ENCODE assay signal across 11 mouse cellular contexts in the genomic region with DNA sequence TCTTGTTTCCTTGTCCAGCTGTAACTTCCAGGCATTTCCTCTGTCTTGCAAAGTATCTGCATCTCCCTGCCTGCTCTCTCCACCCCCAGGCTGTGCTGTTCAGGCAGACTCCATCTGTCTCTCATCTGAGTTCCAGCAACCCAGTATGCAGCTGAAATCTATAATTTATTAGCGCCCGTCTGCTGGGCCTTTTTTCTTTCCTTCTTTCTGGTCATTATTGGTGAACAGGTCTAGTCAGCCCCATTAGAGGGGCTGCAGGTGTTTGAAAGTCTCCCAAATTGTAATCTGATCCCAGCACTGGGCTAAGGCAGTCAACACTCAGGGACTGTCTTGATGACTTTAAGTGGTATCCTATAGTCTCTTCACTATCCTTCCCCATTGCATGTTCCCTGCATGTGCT.
A peak's percentile ranks its signal among the peaks of the same experiment; 100 is the strongest.
DNase-seq lines count a peak whose midpoint lies in the region; ATAC-seq and TF ChIP-seq lines count a peak whose summit lies in the region.
"Had no signal": no experiment of that assay in that cellular context is flagged by ENCODE, and none has a peak within 500 bp of the region (broad histone marks: within the 10 kb centered on the region; RNA-seq: fewer than 3 reads in every experiment).

No protein-coding gene starts in this region.

- H3K4me1 ChIP-seq in hindbrain, embryonic 16.5 days (ENCODE audit: control insufficient read depth, insufficient read depth, low read depth, low read length) = no peaks in the 10 kb centered on the region; the same call in 1 of the 2 replicates
- H3K4me1 ChIP-seq in hindbrain, embryonic 13.5 days (replicated peaks) = peaks cover 15% of the 10 kb centered on the region; the same call in 1 of the 2 replicates
- peaks cover 3% of the 10 kb centered on the region for H3K4me1 ChIP-seq in ES-Bruce4 (ENCODE audit: control insufficient read depth, insufficient read depth, low read length)
- no peaks in the 10 kb centered on the region for H3K4me1 ChIP-seq in intestine, postnatal 0 days (replicated peaks; ENCODE audit: control insufficient read depth, insufficient read depth, low read length)

- no peak overlapping the region for H3K27ac ChIP-seq in hindbrain, embryonic 16.5 days (ENCODE audit: low read depth, low read length)
- H3K27ac ChIP-seq in hindbrain, embryonic 13.5 days = no peak overlapping the region
- H3K27ac ChIP-seq in ES-Bruce4 (ENCODE audit: insufficient read depth, low read length) = no peak overlapping the region
- no peak overlapping the region for H3K27ac ChIP-seq in intestine, postnatal 0 days (ENCODE audit: low read depth, low read length)

- no peak for TF ChIP-seq CTCF in ES-Bruce4 (IDR thresholded peaks at IDR 0.05; ENCODE audit: low read depth, low read length)
- TF ChIP-seq CTCF in intestine, postnatal 0 days (IDR thresholded peaks at IDR 0.05; ENCODE audit: low read depth) = no peak

- TF ChIP-seq POLR2A in ES-Bruce4 (IDR thresholded peaks at IDR 0.05; ENCODE audit: insufficient read depth, low read length) = no peak

- no peak overlapping the region for H3K4me2 ChIP-seq in hindbrain, embryonic 16.5 days (ENCODE audit: low read length)
- no peak overlapping the region for H3K4me2 ChIP-seq in hindbrain, embryonic 13.5 days
- no peak overlapping the region for H3K4me2 ChIP-seq in intestine, postnatal 0 days (replicated peaks; ENCODE audit: low read depth)

- WGBS in hindbrain, embryonic 16.5 days = 68% methylated on average over 2 of the region's 2 CpGs
- WGBS in hindbrain, embryonic 13.5 days = 73% methylated on average over 2 of the region's 2 CpGs
- 78% methylated on average over 2 of the region's 2 CpGs for WGBS in intestine, postnatal 0 days

- no peaks in the 10 kb centered on the region; the same call in 1 of the 2 replicates for H3K9me3 ChIP-seq in hindbrain, embryonic 16.5 days (ENCODE audit: control insufficient read depth, low read length)
- H3K9me3 ChIP-seq in hindbrain, embryonic 13.5 days = no peaks in the 10 kb centered on the region
- H3K9me3 ChIP-seq in ES-Bruce4 (replicated peaks; ENCODE audit: control insufficient read depth, insufficient read depth, low read length, poor library complexity, severe bottlenecking) = no peaks in the 10 kb centered on the region
- no peaks in the 10 kb centered on the region for H3K9me3 ChIP-seq in intestine, postnatal 0 days (ENCODE audit: control insufficient read depth)

- H3K4me3 ChIP-seq in hindbrain, embryonic 16.5 days (ENCODE audit: low read length) = no peak overlapping the region
- no peak overlapping the region for H3K4me3 ChIP-seq in hindbrain, embryonic 13.5 days
- H3K4me3 ChIP-seq in ES-Bruce4 (ENCODE audit: low read depth, low read length) = no peak overlapping the region
- H3K4me3 ChIP-seq in intestine, postnatal 0 days (ENCODE audit: low read depth, low read length) = no peak overlapping the region

- peak; percentile 42 for DNase-seq in cerebellum, adult 9-11 months
- no peak for DNase-seq in cerebellum, adult 8-10 months
- DNase-seq in forelimb bud, embryonic 11.5 days (ENCODE audit: low read depth, low spot score) = peak; percentile 61
- no peak for DNase-seq in heart, adult 9 months (ENCODE audit: low spot score in 2 of 2)
- DNase-seq: kidney, adult 9 months; thymus, adult 18-20 months had no signal

- no peaks in the 10 kb centered on the region for H3K36me3 ChIP-seq in hindbrain, embryonic 16.5 days (ENCODE audit: control insufficient read depth, insufficient read depth, low read length)
- H3K36me3 ChIP-seq in hindbrain, embryonic 13.5 days = no peaks in the 10 kb centered on the region
- H3K36me3 ChIP-seq in ES-Bruce4 (ENCODE audit: control insufficient read depth, insufficient read depth, low read length, poor library complexity, severe bottlenecking) = no peaks in the 10 kb centered on the region
- H3K36me3 ChIP-seq in intestine, postnatal 0 days (ENCODE audit: control insufficient read depth, insufficient read depth) = no peaks in the 10 kb centered on the region

- no peak overlapping the region for H3K9ac ChIP-seq in hindbrain, embryonic 16.5 days (ENCODE audit: low read depth, low read length)
- no peak overlapping the region for H3K9ac ChIP-seq in hindbrain, embryonic 13.5 days
- H3K9ac ChIP-seq in ES-Bruce4 (ENCODE audit: low read depth, poor library complexity, severe bottlenecking) = no peak overlapping the region
- no peak overlapping the region for H3K9ac ChIP-seq in intestine, postnatal 0 days (ENCODE audit: low read depth, low read length)

- TF ChIP-seq EP300 in ES-Bruce4 (IDR thresholded peaks at IDR 0.05; ENCODE audit: insufficient read depth, low read depth, low read length) = 0 out of 2 replicates have a peak, but pooled peaks have one; percentile 58

- H3K27me3 ChIP-seq in hindbrain, embryonic 16.5 days (replicated peaks; ENCODE audit: control insufficient read depth, insufficient read depth, low read length) = no peaks in the 10 kb centered on the region
- no peaks in the 10 kb centered on the region for H3K27me3 ChIP-seq in hindbrain, embryonic 13.5 days
- H3K27me3 ChIP-seq in ES-Bruce4 (ENCODE audit: control insufficient read depth, insufficient read depth, low read length, poor library complexity, severe bottlenecking) = no peaks in the 10 kb centered on the region
- H3K27me3 ChIP-seq in intestine, postnatal 0 days (replicated peaks; ENCODE audit: control insufficient read depth, insufficient read depth, low read length) = no peaks in the 10 kb centered on the region

- peak; percentile 48; the same call in 1 of the 2 replicates for ATAC-seq in hindbrain, embryonic 16.5 days
- no peak for ATAC-seq in hindbrain, embryonic 13.5 days (ENCODE audit: low FRiP score)
- ATAC-seq in intestine, postnatal 0 days = no peak
- ATAC-seq: midbrain, embryonic 16.5 days had no signal

Comparison
In these comparisons a context has a peak if more than half of its experiments do, and no peak if none do; other contexts are left out.
1. DNase-seq: peak in cerebellum, adult 9-11 months (single experiment) and forelimb bud, embryonic 11.5 days (single experiment); none in cerebellum, adult 8-10 months (single experiment) and heart, adult 9 months (0 of 2).